Mouse (Mus musculus): ENCODE measurements around the gene Fam213b.
A peak's percentile ranks its signal among the peaks of the same experiment; 100 is the strongest.

The Fam213b gene

GRCm38 (mm10) chr4:154882014-154882659 lies 16.8 kb downstream of the Fam213b start:
- DNase-seq (ENCODE audit: low read depth in 2 of 2, low spot score in 2 of 2), result no peak

- DNase-seq (ENCODE audit: low read depth in 2 of 2, low spot score in 2 of 2), result no peak
These were observed 18.2 kb downstream of the Fam213b start for GRCm38 (mm10) chr4:154880730-154881129.

- DNase-seq (ENCODE audit: low read depth in 2 of 2, low spot score in 2 of 2), result peak; percentile 88 to 92
These were observed 20.9 kb downstream of the Fam213b start for GRCm38 (mm10) chr4:154877864-154878548.

- DNase-seq (ENCODE audit: low read depth in 2 of 2, low spot score in 2 of 2), result no peak
These were observed 25.7 kb downstream of the Fam213b start for GRCm38 (mm10) chr4:154873186-154873585.

GRCm38 (mm10) chr4:154871757-154872251 lies 27.1 kb downstream of the Fam213b start:
- no peak for DNase-seq (ENCODE audit: low read depth in 2 of 2, low spot score in 2 of 2)

GRCm38 (mm10) chr4:154870721-154871120 lies 28.2 kb downstream of the Fam213b start:
- DNase-seq (ENCODE audit: low read depth in 2 of 2, low spot score in 2 of 2), result no peak

GRCm38 (mm10) chr4:154869440-154869839 lies 29.5 kb downstream of the Fam213b start, which contains the start of gene Mmel1:
TSS of gene Mmel1 (plus strand) at chr4:154869585.
- no peak for DNase-seq (ENCODE audit: low read depth in 2 of 2, low spot score in 2 of 2)

GRCm38 (mm10) chr4:154867257-154867656 lies 31.7 kb downstream of the Fam213b start:
- no peak for DNase-seq (ENCODE audit: low read depth in 2 of 2, low spot score in 2 of 2)

GRCm38 (mm10) chr4:154866391-154866790 lies 32.5 kb downstream of the Fam213b start:
- DNase-seq (ENCODE audit: low read depth in 2 of 2, low spot score in 2 of 2), result no peak

GRCm38 (mm10) chr4:154864961-154865760 lies 33.8 kb downstream of the Fam213b start:
- no peak for DNase-seq (ENCODE audit: low read depth in 2 of 2, low spot score in 2 of 2)

- peak; percentile 65 to 82 for DNase-seq (ENCODE audit: low read depth in 2 of 2, low spot score in 2 of 2)
These were observed 34.6 kb downstream of the Fam213b start for GRCm38 (mm10) chr4:154864271-154864771.

- DNase-seq (ENCODE audit: low read depth in 2 of 2, low spot score in 2 of 2), result no peak
These were observed 35.4 kb downstream of the Fam213b start for GRCm38 (mm10) chr4:154863436-154863935.

GRCm38 (mm10) chr4:154861967-154862366 lies 37.0 kb downstream of the Fam213b start:
- DNase-seq (ENCODE audit: low read depth in 2 of 2, low spot score in 2 of 2), result no peak

GRCm38 (mm10) chr4:154858601-154859000 lies 40.3 kb downstream of the Fam213b start:
- DNase-seq (ENCODE audit: low read depth in 2 of 2, low spot score in 2 of 2), result no peak

- DNase-seq (ENCODE audit: low read depth in 2 of 2, low spot score in 2 of 2), result no peak
These were observed 41.3 kb downstream of the Fam213b start for GRCm38 (mm10) chr4:154857366-154858240.

- no peak for DNase-seq (ENCODE audit: low read depth in 2 of 2, low spot score in 2 of 2)
These were observed 42.1 kb downstream of the Fam213b start for GRCm38 (mm10) chr4:154856882-154857281.

- no peak for DNase-seq (ENCODE audit: low read depth in 2 of 2, low spot score in 2 of 2)
These were observed 42.5 kb downstream of the Fam213b start for GRCm38 (mm10) chr4:154856480-154856837.

GRCm38 (mm10) chr4:154855721-154856479 lies 43.0 kb downstream of the Fam213b start:
- DNase-seq (ENCODE audit: low read depth in 2 of 2, low spot score in 2 of 2), result no peak

GRCm38 (mm10) chr4:154854676-154855345 lies 44.1 kb downstream of the Fam213b start:
- no peak for DNase-seq (ENCODE audit: low read depth in 2 of 2, low spot score in 2 of 2)

Data from CD8-positive naive resting alpha-beta T cell, adult 2 months (primary cell).